ENCODE assay signal across 27 mouse cellular contexts in the genomic region with DNA sequence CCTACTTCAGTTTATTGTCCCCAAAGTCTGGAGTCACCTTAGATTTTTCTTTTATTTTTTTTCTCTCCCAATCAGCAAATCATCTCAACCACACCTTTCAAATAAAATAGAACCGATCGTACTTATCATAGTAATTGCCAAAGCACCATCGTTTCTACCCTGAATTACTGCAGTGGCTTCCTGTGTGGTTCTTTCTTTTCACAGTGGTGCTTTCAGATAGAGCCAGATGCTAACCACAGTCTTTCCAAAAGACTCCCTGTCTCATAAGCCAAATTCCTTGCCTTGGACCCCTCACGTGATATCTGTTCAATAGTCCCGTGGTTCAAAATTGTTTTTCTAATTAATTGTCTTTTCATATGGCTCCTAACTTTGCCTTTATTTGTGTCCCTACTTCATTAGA.
"Had no signal": no experiment of that assay in that cellular context is flagged by ENCODE, and none has a peak within 500 bp of the region (broad histone marks: within the 10 kb centered on the region; RNA-seq: fewer than 3 reads in every experiment).

No protein-coding gene starts in this region.

- H3K9ac ChIP-seq: embryonic facial prominence, embryonic 12.5 days; embryonic facial prominence, embryonic 13.5 days; embryonic facial prominence, embryonic 15.5 days; forebrain, embryonic 12.5 days; forebrain, embryonic 13.5 days; forebrain, embryonic 15.5 days; forebrain, postnatal 0 days had no signal

- H3K27ac ChIP-seq: embryonic facial prominence, embryonic 10.5 days; embryonic facial prominence, embryonic 12.5 days; embryonic facial prominence, embryonic 13.5 days; embryonic facial prominence, embryonic 15.5 days; forebrain, embryonic 10.5 days; forebrain, embryonic 12.5 days; forebrain, embryonic 13.5 days; forebrain, embryonic 15.5 days; heart, adult 2 months had no signal

- H3K9me3 ChIP-seq: embryonic facial prominence, embryonic 10.5 days; embryonic facial prominence, embryonic 12.5 days; embryonic facial prominence, embryonic 13.5 days; embryonic facial prominence, embryonic 15.5 days; forebrain, embryonic 10.5 days; forebrain, embryonic 12.5 days; forebrain, embryonic 13.5 days; forebrain, embryonic 15.5 days had no signal

- ATAC-seq: forebrain, embryonic 13.5 days; forebrain, embryonic 14.5 days; forebrain, embryonic 15.5 days; forebrain, embryonic 16.5 days; forebrain, postnatal 0 days had no signal

- DNase-seq: cerebellum, adult 2 months; cerebellum, adult 8-10 months; cerebellum, adult 9-10 months; cerebellum, adult 9-11 months; cerebellum, postnatal 10 days; cerebellum, postnatal 14 days; cerebellum, postnatal 25 days; embryo, embryonic 11 days; forebrain, postnatal 0 days; gastrocnemius, adult 2 months; gastrocnemius, postnatal 10 days; gastrocnemius, postnatal 14 days; gastrocnemius, postnatal 25 days; gastrocnemius, postnatal 36 days; heart, adult 18-20 months; heart, adult 2 months had no signal

- H3K27me3 ChIP-seq: embryonic facial prominence, embryonic 12.5 days; embryonic facial prominence, embryonic 13.5 days; embryonic facial prominence, embryonic 15.5 days; forebrain, embryonic 12.5 days; forebrain, embryonic 13.5 days; forebrain, embryonic 15.5 days had no signal

- H3K4me3 ChIP-seq: embryonic facial prominence, embryonic 10.5 days; embryonic facial prominence, embryonic 12.5 days; embryonic facial prominence, embryonic 13.5 days; embryonic facial prominence, embryonic 15.5 days; erythroblast, embryonic 14.5 days; forebrain, embryonic 10.5 days; forebrain, embryonic 12.5 days; forebrain, embryonic 13.5 days; forebrain, embryonic 15.5 days; gastrocnemius, adult 2 months; heart, adult 2 months had no signal

- H3K4me2 ChIP-seq: embryonic facial prominence, embryonic 12.5 days; embryonic facial prominence, embryonic 13.5 days; embryonic facial prominence, embryonic 15.5 days; forebrain, embryonic 12.5 days; forebrain, embryonic 13.5 days; forebrain, embryonic 15.5 days had no signal

- H3K36me3 ChIP-seq: embryonic facial prominence, embryonic 10.5 days; embryonic facial prominence, embryonic 12.5 days; embryonic facial prominence, embryonic 13.5 days; embryonic facial prominence, embryonic 15.5 days; forebrain, embryonic 10.5 days; forebrain, embryonic 12.5 days; forebrain, embryonic 15.5 days had no signal

- H3K4me1 ChIP-seq: forebrain, embryonic 13.5 days; forebrain, embryonic 15.5 days had no signal
